Mouse (Mus musculus): ENCODE measurements around the gene Gm42669. TPM values are rescaled to one million over a fixed set of nuclear protein-coding genes. Genes with fewer than 3 reads are reported as not detected.

The Gm42669 gene
- total RNA-seq (2021): not detected
- long read RNA-seq, experiment 1: 0 reads
- long read RNA-seq, experiment 2: 0 reads

- no peak for DNase-seq (ENCODE audit: low spot score)
Observed at GRCm38 (mm10) chr5:107507321-107507720, at the start of gene Gm42669. TSS of gene Gm42669 (plus strand) at chr5:107507621.

GRCm38 (mm10) chr5:107462147-107463076 is 45.0 kb upstream of the Gm42669 start:
- no peak for DNase-seq (ENCODE audit: low spot score)

DNA sequence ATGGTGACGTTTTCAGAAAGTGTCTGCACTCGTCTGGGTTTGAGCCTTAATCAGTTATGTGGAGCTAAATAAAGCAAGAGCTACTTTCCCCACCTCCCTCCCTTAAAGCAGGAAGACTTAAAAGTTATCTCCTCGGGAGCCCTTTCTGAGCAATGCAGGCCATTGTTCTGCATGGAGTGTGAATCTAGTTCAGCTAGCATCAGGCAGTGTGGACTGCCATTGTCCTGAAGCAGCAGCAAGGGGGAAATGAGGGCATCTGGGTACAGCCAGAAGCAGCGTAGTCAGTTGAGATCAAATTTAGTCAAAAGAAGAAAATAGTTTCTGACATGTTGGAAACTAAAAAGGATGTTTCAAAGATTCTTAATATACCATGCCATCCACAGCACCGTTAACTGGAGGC is 40.9 kb upstream of the Gm42669 start:
- DNase-seq (ENCODE audit: low spot score): no peak

GRCm38 (mm10) chr5:107467098-107467497 is 40.3 kb upstream of the Gm42669 start:
- no peak for DNase-seq (ENCODE audit: low spot score)

- DNase-seq (ENCODE audit: low spot score): no peak
Observed at GRCm38 (mm10) chr5:107470600-107471329, 36.7 kb upstream of the Gm42669 start.

DNA sequence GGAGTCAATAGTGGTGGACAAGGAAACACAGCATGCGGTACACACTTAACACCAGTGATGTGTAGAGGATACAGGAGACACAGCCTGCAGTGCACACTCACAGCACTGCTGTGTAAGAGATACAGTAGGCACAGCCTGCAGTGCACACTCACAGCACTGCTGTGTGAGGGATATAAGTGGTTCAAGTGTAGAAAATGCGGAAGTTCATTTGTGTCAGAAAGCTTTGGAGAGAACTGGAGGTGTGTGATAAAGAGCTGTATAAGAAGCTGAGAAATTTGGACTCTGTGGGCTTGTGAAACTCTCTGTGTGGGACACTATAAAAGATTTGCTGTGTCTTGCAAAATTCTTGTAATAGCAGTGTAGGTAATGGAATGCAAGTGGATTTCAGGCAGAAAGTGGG is 27.2 kb upstream of the Gm42669 start:
- DNase-seq (ENCODE audit: low spot score): no peak

DNA sequence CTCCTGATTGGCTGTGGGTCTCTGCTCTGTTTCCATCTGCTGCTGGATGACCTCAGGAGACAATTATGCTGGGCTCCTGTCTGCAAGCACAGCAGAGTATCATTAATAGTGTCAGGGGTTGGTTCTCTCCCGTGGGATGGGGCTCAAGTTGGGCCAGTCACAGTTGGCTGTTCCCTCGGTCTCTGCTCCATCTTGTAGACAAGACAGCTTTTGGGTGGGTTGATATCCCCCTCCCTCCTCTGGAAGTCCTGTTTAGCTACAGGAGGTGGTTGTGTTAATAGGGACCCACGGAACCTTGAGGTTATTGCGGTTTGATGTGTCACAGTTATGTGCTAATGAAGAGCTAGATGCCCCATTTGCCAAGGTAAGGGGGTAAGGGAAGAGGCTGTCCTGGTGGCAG is 18.4 kb upstream of the Gm42669 start:
- no peak for DNase-seq (ENCODE audit: low spot score)

GRCm38 (mm10) chr5:107491036-107491435 is 16.4 kb upstream of the Gm42669 start:
- no peak for DNase-seq (ENCODE audit: low spot score)

DNA sequence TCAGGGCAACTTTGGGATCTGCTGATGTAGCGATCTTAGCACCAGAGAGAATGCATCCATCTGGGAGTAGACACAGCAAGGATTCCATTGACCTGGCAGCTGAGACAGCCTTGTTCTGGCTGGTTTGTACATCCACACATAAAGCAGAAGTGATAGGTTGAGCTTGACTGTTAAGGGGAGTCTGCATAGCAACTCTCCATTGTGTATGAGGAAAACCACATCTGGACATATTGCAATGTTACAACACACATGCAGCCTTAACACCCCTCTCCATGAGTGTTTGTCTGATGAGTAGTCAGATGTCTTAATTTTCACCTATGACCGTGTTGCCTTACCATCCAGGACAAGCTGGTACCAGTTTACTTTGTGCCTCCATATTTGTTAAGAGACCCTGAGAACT is 14.9 kb upstream of the Gm42669 start:
- DNase-seq (ENCODE audit: low spot score): no peak

GRCm38 (mm10) chr5:107494759-107495158 is 12.7 kb upstream of the Gm42669 start:
- DNase-seq (ENCODE audit: low spot score): no peak

DNA sequence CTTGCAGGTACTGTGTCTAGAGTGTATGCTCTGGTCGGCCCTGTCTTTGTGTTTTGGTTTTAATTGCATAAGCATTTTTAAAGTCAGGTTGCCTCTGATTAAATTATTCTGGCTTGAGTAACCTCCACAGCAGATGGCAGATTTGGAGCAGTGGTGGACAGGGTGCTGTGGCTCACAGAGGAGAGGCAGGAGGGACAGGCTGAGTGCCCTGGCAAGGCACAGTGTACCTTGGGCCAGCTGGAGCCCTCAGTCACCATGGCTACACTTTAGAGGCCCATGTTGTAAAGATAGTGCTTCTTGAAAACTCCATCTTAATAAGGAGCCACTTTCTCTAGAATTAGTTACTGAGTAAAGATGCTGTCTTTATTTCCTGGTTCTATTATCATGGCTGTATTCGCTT is 11.4 kb upstream of the Gm42669 start:
- DNase-seq (ENCODE audit: low spot score): no peak

GRCm38 (mm10) chr5:107497519-107498501 is 9.6 kb upstream of the Gm42669 start:
- DNase-seq (ENCODE audit: low spot score): no peak

DNA sequence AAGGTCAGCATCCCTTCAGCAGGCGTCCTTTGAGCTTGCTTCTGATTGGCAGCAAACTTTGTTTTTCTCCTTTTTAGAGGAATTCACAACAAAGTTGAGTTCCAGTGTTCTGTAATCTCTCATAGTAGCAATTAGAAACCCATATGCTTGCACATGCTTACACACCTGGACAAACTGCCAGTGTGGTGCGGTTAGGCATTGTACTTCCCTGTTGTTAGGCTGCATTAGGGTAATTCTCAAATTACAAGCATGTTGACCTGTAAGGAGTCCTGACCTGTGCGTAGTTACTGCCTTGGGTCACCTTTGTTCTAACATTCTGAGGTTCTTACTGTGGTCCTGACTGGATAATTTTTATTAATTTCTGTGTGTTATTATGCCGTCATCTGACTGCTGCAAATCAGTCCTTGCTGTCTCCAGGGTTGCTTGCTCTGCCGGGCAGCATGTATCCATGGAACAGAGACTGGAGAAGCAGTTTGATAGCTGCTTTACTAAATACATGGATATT is 8.6 kb upstream of the Gm42669 start:
- no peak for DNase-seq (ENCODE audit: low spot score)

DNA sequence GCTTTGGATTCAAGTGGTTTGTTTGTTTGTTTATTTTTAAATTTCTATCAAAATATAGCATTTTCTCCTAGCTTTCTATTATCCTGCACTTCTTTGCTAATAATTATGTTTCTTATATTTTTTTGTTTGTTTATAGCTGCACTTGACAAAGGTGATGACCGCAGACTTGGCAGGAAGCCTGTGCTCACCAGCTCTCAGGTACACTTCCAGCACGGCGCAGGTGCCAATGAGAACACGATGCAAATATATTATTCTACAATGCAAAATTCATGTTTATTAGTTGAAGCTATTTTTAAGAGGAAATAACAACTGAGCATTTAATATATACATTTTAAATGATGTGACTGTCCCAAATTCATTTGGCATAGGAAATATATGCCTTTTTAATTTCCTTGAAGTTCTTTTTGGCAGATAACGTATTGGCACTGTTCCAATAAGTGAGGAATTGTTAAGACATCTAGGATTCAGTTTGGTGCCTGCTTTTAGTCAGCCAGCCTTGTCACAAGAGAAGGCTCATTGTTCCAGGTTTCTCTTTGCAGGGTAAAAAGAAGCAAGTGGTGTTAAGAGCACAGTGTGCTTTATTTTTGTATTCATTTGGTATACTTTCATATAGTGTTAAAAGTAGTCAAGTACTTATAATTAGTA is 7.4 kb upstream of the Gm42669 start:
- DNase-seq (ENCODE audit: low spot score): no peak

DNA sequence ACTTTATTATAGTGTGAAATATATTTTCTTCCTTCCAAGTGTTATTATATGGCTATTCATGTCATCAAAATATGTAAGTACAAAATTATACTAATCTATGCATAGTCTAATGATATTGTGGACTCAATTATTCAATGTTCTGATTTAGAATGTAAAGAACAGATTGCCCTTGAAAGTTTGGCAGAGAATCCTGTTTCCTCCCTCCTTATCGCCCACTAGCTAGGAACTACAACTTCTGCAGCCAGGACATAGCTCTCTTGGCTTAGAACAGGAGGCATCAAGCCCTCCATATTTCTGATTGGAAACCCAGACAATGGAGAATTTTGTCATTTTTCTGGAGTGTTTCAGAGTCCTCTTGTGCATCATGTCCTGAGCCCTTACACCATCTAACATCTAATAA is 6.7 kb upstream of the Gm42669 start:
- no peak for DNase-seq (ENCODE audit: low spot score)

DNA sequence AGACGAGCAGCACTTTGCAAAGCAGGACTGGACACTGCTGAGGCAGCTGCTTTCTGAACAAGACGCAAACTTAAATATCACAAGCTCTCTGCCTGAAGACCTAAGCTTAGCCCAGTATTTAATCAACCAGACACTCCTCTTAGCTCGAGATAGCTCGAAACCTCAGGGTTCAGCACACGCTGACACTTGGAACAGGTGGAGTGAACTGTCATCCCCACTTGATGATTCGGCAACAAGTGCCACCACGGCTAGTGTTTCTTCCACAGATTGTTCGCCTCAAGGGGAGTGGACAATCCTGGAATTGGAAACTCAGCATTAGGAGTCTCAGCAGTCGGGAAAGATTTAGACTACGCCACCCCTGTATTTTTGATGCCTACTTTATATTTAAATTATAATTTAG is 3.1 kb downstream of the Gm42669 start:
- peak; percentile 54 for DNase-seq (ENCODE audit: low spot score)

DNA sequence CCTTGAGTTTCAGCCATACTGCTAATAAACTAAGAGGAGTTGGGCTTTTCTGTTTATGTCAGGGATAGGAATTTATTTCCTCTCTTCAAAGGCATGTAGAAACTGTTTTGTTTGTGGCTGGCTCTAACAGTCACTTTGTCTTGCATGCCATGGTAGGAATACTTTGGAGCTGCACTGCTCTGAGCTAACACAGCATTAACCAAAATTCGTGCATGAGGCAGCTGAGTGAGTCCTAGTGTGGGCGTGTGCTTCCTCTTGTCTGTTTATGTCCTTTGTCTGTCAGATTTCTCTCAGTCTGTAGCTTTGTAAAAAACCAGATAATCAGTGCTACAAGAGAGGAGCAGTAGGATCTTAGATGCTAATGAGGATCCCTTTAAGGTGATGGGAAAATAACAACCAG is 3.9 kb downstream of the Gm42669 start:
- no peak for DNase-seq (ENCODE audit: low spot score)

- peak; percentile 20 for DNase-seq (ENCODE audit: low spot score)
Observed at GRCm38 (mm10) chr5:107513583-107513982, 6.2 kb downstream of the Gm42669 start.

DNA sequence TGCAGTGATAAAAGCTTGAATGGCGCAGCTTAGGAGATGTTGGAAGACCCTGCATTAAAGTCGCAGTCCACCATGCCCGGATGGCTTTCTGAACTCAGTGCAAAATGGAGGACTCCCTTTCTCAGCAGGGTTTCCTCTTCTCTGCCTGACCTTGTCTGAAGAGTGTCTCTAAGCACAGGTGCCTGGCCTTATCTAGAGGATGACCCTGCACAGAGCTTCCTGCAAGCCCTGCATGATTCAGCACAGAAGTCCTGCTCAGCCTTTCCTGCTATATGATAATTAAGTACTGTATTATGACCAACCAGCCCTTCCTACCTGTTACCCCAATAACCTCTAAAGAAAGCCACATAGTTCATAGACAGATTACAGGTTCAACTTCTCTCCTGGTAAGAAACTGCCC is 8.0 kb downstream of the Gm42669 start:
- DNase-seq (ENCODE audit: low spot score): no peak

DNA sequence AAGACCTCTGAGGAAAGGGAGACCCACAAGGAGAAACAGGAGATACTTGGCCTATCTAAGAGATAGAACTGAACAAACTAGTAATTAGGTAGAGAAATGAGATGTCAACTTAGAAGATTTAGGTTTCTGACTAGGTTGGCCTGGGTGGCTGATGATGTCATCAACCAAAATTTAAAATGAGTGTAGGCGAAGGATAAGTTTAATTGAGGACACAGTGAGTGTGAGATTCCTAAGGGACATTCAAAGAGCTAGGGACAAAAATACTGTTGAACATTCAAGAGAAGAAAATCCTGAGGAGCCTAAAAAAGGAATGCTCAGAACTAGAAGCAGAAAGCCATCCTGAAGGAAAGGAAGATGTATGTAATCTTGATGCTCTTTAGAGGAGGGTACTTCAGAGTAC is 8.7 kb downstream of the Gm42669 start:
- no peak for DNase-seq (ENCODE audit: low spot score)

DNA sequence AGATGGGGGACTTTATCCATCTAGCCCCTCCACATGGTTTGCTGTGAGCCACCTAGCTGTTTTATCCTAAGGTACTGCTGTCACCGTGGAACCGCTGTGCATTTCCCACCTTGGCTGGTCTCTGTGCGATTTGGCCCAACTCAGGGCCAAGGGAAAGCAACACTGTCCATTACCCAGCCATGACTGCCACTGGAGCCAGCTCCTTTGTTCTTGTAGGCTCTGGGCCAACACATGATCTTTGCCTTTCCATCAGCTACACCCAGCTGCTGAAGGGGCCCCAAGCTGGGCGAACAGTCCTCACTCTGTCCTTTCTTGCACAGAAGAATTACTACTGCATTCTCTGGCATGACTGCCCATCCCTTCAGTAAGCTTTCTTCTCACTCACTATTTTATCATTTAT is 11.2 kb downstream of the Gm42669 start:
- DNase-seq (ENCODE audit: low spot score): no peak
